Mouse (Mus musculus): Measurements from ENCODE around the gene Tns4. TPM values are rescaled to one million over a fixed set of nuclear protein-coding genes. Genes with fewer than 3 reads are reported as not detected.

Tns4 gene
- polyA plus RNA-seq, 1 experiment from 2014 or later, result 0.22 TPM

GRCm38 (mm10) chr11:99123977-99124634 lies 35.0 kb upstream of the Tns4 start:
- H3K4me1 ChIP-seq (ENCODE audit: control insufficient read depth, insufficient read depth, low read length), result peaks cover 13% of the 10 kb centered on the region; the same call in 1 of the 2 replicates
- 0 out of 2 replicates have a peak overlapping the region, but pooled peaks have one; percentile 15 for H3K9ac ChIP-seq (replicated peaks; ENCODE audit: low read length)
- no peaks in the 10 kb centered on the region for H3K27me3 ChIP-seq (ENCODE audit: control insufficient read depth, insufficient read depth, low read length)
- no peak for ATAC-seq (replicated peaks; ENCODE audit: insufficient number of reproducible peaks, low FRiP score, low TSS enrichment, low read depth)
- no peaks in the 10 kb centered on the region for H3K9me3 ChIP-seq (replicated peaks; ENCODE audit: control insufficient read depth, low read length)
- H3K4me3 ChIP-seq (ENCODE audit: low read depth, low read length), result no peak overlapping the region
- no peaks in the 10 kb centered on the region for H3K36me3 ChIP-seq (replicated peaks; ENCODE audit: control insufficient read depth, insufficient read depth, low read depth, low read length)
- H3K4me2 ChIP-seq (ENCODE audit: low read depth, low read length), result no peak overlapping the region
- peak; percentile 85 for DNase-seq (ENCODE audit: low spot score)
- H3K27ac ChIP-seq (replicated peaks; ENCODE audit: low read depth, low read length), result peak overlapping the region; percentile 79
- 35% methylated on average over 15 of the region's 15 CpGs for WGBS

DNA sequence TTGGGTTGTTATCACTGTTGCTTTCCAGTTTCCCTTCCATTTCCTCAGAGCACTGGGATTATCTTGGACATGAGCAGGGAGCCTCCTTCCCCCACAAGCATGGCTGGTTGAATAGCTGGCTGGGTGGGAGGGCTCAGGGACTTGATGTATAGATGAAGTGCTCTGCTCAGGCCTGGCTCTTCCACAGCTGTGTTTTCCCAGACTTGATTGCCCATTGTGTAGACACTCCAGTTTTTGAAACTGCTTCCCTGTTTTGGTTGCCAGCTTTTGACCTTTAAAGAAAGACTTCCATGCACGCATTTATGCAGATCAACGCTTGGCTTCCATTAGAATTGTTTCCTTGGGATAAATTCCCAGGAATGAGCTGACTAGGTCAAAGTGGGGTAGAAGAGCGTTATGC lies 33.6 kb upstream of the Tns4 start:
- no peak overlapping the region for H3K4me3 ChIP-seq (ENCODE audit: low read depth, low read length)
- no peak overlapping the region for H3K27ac ChIP-seq (replicated peaks; ENCODE audit: low read depth, low read length)
- WGBS, result 73% methylated on average over 3 of the region's 3 CpGs
- H3K27me3 ChIP-seq (ENCODE audit: control insufficient read depth, insufficient read depth, low read length), result no peaks in the 10 kb centered on the region
- H3K9ac ChIP-seq (replicated peaks; ENCODE audit: low read length), result no peak overlapping the region
- no peaks in the 10 kb centered on the region for H3K9me3 ChIP-seq (replicated peaks; ENCODE audit: control insufficient read depth, low read length)
- no peak overlapping the region for H3K4me2 ChIP-seq (ENCODE audit: low read depth, low read length)
- ATAC-seq (replicated peaks; ENCODE audit: insufficient number of reproducible peaks, low FRiP score, low TSS enrichment, low read depth) (no peak), DNase-seq (ENCODE audit: low spot score) (no peak)
- H3K36me3 ChIP-seq (replicated peaks; ENCODE audit: control insufficient read depth, insufficient read depth, low read depth, low read length), result no peaks in the 10 kb centered on the region
- H3K4me1 ChIP-seq (ENCODE audit: control insufficient read depth, insufficient read depth, low read length), result peaks cover 13% of the 10 kb centered on the region; the same call in 1 of the 2 replicates

DNA sequence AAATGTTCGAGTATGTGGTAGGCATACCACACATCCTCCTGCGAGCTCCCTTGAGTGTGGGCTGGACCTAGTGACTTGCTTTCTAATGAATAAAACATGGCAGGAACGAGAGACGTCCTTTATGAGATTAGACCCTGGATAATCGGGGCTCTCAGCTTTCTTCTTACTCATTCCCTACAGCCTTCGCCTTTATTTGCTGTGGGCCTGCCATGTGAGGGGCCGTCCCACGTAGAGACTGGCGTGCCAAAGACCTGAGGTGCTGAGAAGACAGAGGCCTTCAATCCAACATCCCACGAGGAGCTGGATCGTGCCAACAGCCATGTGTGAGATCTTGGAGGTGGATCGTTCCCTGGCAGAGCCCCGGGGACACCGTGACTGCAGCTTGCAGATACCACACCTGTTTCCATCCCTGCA lies 32.1 kb upstream of the Tns4 start:
- H3K9me3 ChIP-seq (replicated peaks; ENCODE audit: control insufficient read depth, low read length), result no peaks in the 10 kb centered on the region
- no peaks in the 10 kb centered on the region for H3K36me3 ChIP-seq (replicated peaks; ENCODE audit: control insufficient read depth, insufficient read depth, low read depth, low read length)
- H3K27ac ChIP-seq (replicated peaks; ENCODE audit: low read depth, low read length), result peak overlapping the region; percentile 82
- peak overlapping the region; percentile 44; the same call in 1 of the 2 replicates for H3K9ac ChIP-seq (replicated peaks; ENCODE audit: low read length)
- H3K4me1 ChIP-seq (ENCODE audit: control insufficient read depth, insufficient read depth, low read length), result peaks cover 9% of the 10 kb centered on the region; the same call in 1 of the 2 replicates
- 0 out of 2 replicates have a peak, but pooled peaks have one; percentile 41 for ATAC-seq (replicated peaks; ENCODE audit: insufficient number of reproducible peaks, low FRiP score, low TSS enrichment, low read depth)
- H3K4me2 ChIP-seq (ENCODE audit: low read depth, low read length), result no peak overlapping the region
- WGBS, result 46% methylated on average over 14 of the region's 14 CpGs
- no peaks in the 10 kb centered on the region for H3K27me3 ChIP-seq (ENCODE audit: control insufficient read depth, insufficient read depth, low read length)
- peak; percentile 61 for DNase-seq (ENCODE audit: low spot score)
- H3K4me3 ChIP-seq (ENCODE audit: low read depth, low read length), result no peak overlapping the region

GRCm38 (mm10) chr11:99120524-99121217 lies 31.6 kb upstream of the Tns4 start:
- no peak overlapping the region for H3K4me2 ChIP-seq (ENCODE audit: low read depth, low read length)
- ATAC-seq (replicated peaks; ENCODE audit: insufficient number of reproducible peaks, low FRiP score, low TSS enrichment, low read depth) (no peak), DNase-seq (ENCODE audit: low spot score) (peak; percentile 55)
- H3K36me3 ChIP-seq (replicated peaks; ENCODE audit: control insufficient read depth, insufficient read depth, low read depth, low read length), result no peaks in the 10 kb centered on the region
- 40% methylated on average over 20 of the region's 20 CpGs for WGBS
- peak overlapping the region; percentile 44 for H3K9ac ChIP-seq (replicated peaks; ENCODE audit: low read length)
- H3K4me1 ChIP-seq (ENCODE audit: control insufficient read depth, insufficient read depth, low read length), result peaks cover 9% of the 10 kb centered on the region; the same call in 1 of the 2 replicates
- H3K9me3 ChIP-seq (replicated peaks; ENCODE audit: control insufficient read depth, low read length), result no peaks in the 10 kb centered on the region
- H3K27me3 ChIP-seq (ENCODE audit: control insufficient read depth, insufficient read depth, low read length), result no peaks in the 10 kb centered on the region
- H3K4me3 ChIP-seq (ENCODE audit: low read depth, low read length), result no peak overlapping the region
- peak overlapping the region; percentile 82 for H3K27ac ChIP-seq (replicated peaks; ENCODE audit: low read depth, low read length)

- no peak overlapping the region for H3K4me2 ChIP-seq (ENCODE audit: low read depth, low read length)
- no peaks in the 10 kb centered on the region for H3K36me3 ChIP-seq (replicated peaks; ENCODE audit: control insufficient read depth, insufficient read depth, low read depth, low read length)
- DNase-seq (ENCODE audit: low spot score), result no peak
- no peak overlapping the region for H3K4me3 ChIP-seq (ENCODE audit: low read depth, low read length)
- no peak for ATAC-seq (replicated peaks; ENCODE audit: insufficient number of reproducible peaks, low FRiP score, low TSS enrichment, low read depth)
- H3K4me1 ChIP-seq (ENCODE audit: control insufficient read depth, insufficient read depth, low read length), result peaks cover 5% of the 10 kb centered on the region; the same call in 1 of the 2 replicates
- no peak overlapping the region for H3K27ac ChIP-seq (replicated peaks; ENCODE audit: low read depth, low read length)
- WGBS, result 67% methylated on average over 7 of the region's 7 CpGs
- no peaks in the 10 kb centered on the region for H3K9me3 ChIP-seq (replicated peaks; ENCODE audit: control insufficient read depth, low read length)
- H3K9ac ChIP-seq (replicated peaks; ENCODE audit: low read length), result no peak overlapping the region
- no peaks in the 10 kb centered on the region for H3K27me3 ChIP-seq (ENCODE audit: control insufficient read depth, insufficient read depth, low read length)
Measured at GRCm38 (mm10) chr11:99118963-99119362, 29.9 kb upstream of the Tns4 start.

GRCm38 (mm10) chr11:99118420-99118819 lies 29.3 kb upstream of the Tns4 start:
- DNase-seq (ENCODE audit: low spot score) (no peak), ATAC-seq (replicated peaks; ENCODE audit: insufficient number of reproducible peaks, low FRiP score, low TSS enrichment, low read depth) (no peak)
- Histone ChIP-seq H3K4me3 (ENCODE audit: low read depth, low read length) (no peak overlapping the region), H3K27me3 (ENCODE audit: control insufficient read depth, insufficient read depth, low read length) (no peaks in the 10 kb centered on the region), H3K9me3 (replicated peaks; ENCODE audit: control insufficient read depth, low read length) (no peaks in the 10 kb centered on the region), H3K36me3 (replicated peaks; ENCODE audit: control insufficient read depth, insufficient read depth, low read depth, low read length) (no peaks in the 10 kb centered on the region), H3K4me1 (ENCODE audit: control insufficient read depth, insufficient read depth, low read length) (peaks cover 5% of the 10 kb centered on the region; the same call in 1 of the 2 replicates), H3K4me2 (ENCODE audit: low read depth, low read length) (no peak overlapping the region), H3K27ac (replicated peaks; ENCODE audit: low read depth, low read length) (no peak overlapping the region), H3K9ac (replicated peaks; ENCODE audit: low read length) (no peak overlapping the region)
- 97% methylated on average over 1 of the region's 1 CpGs for WGBS

DNA sequence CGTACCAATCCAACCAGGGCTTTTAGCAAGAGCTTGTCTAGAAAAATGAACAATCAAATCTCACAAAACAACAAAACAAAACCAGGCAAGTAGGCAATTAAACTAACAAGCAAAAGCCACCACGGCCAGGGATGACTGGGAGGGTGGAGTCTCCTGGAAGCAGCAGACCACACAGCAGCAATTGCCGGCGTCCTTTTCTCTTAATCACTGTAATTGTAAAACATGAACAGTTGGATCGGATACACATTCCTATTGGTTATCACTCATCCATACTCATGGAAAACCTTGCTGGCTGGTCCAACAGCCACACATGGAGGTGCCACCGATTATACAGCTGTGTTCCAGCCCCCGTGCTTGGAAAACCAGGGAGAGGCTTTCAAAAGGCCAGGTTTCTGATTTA lies 28.8 kb upstream of the Tns4 start:
- no peak overlapping the region for H3K9ac ChIP-seq (replicated peaks; ENCODE audit: low read length)
- H3K27ac ChIP-seq (replicated peaks; ENCODE audit: low read depth, low read length), result no peak overlapping the region
- no peaks in the 10 kb centered on the region for H3K27me3 ChIP-seq (ENCODE audit: control insufficient read depth, insufficient read depth, low read length)
- H3K4me1 ChIP-seq (ENCODE audit: control insufficient read depth, insufficient read depth, low read length), result peaks cover 5% of the 10 kb centered on the region; the same call in 1 of the 2 replicates
- H3K4me3 ChIP-seq (ENCODE audit: low read depth, low read length), result no peak overlapping the region
- H3K36me3 ChIP-seq (replicated peaks; ENCODE audit: control insufficient read depth, insufficient read depth, low read depth, low read length), result no peaks in the 10 kb centered on the region
- no peak overlapping the region for H3K4me2 ChIP-seq (ENCODE audit: low read depth, low read length)
- ATAC-seq (replicated peaks; ENCODE audit: insufficient number of reproducible peaks, low FRiP score, low TSS enrichment, low read depth), result no peak
- H3K9me3 ChIP-seq (replicated peaks; ENCODE audit: control insufficient read depth, low read length), result no peaks in the 10 kb centered on the region
- WGBS, result 68% methylated on average over 7 of the region's 7 CpGs
- DNase-seq (ENCODE audit: low spot score), result no peak

DNA sequence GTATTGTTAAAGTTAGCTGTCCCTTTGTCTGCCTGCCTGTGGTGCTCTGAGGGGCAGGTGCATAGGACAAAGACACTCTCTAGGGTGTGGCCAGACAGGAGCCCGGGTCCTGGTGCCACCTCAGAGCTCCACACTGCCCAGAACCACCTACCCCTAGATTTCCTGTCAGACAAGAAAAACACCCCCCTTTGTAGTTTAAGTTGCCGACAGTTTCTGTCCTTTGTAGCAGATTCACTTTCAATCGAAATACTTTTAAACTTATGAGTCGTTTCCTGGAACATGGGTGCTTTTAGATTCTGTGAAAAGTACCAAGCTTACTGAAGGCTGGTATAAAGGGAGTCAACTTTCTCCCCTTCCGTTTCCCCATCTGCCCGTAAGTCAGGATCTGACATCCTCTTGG lies 26.8 kb upstream of the Tns4 start:
- peaks cover 5% of the 10 kb centered on the region for H3K4me1 ChIP-seq (ENCODE audit: control insufficient read depth, insufficient read depth, low read length)
- H3K27me3 ChIP-seq (ENCODE audit: control insufficient read depth, insufficient read depth, low read length), result no peaks in the 10 kb centered on the region
- H3K27ac ChIP-seq (replicated peaks; ENCODE audit: low read depth, low read length), result no peak overlapping the region
- 79% methylated on average over 6 of the region's 6 CpGs for whole genome bisulfite sequencing
- no peak overlapping the region for H3K9ac ChIP-seq (replicated peaks; ENCODE audit: low read length)
- ATAC-seq (replicated peaks; ENCODE audit: insufficient number of reproducible peaks, low FRiP score, low TSS enrichment, low read depth), result no peak
- no peak overlapping the region for H3K4me3 ChIP-seq (ENCODE audit: low read depth, low read length)
- no peak overlapping the region for H3K4me2 ChIP-seq (ENCODE audit: low read depth, low read length)
- DNase-seq (ENCODE audit: low spot score), result no peak
- no peaks in the 10 kb centered on the region for H3K9me3 ChIP-seq (replicated peaks; ENCODE audit: control insufficient read depth, low read length)
- no peaks in the 10 kb centered on the region for H3K36me3 ChIP-seq (replicated peaks; ENCODE audit: control insufficient read depth, insufficient read depth, low read depth, low read length)

All from embryonic facial prominence, embryonic 11.5 days (tissue).